Mouse (Mus musculus): ENCODE measurements at regions not wholly inside any gene's neighbourhood (a gene's known extent, or its start where the extent isn't known, plus 50 kb on each side); places are given as distances from the start of the nearest gene placed in this dataset.

DNA sequence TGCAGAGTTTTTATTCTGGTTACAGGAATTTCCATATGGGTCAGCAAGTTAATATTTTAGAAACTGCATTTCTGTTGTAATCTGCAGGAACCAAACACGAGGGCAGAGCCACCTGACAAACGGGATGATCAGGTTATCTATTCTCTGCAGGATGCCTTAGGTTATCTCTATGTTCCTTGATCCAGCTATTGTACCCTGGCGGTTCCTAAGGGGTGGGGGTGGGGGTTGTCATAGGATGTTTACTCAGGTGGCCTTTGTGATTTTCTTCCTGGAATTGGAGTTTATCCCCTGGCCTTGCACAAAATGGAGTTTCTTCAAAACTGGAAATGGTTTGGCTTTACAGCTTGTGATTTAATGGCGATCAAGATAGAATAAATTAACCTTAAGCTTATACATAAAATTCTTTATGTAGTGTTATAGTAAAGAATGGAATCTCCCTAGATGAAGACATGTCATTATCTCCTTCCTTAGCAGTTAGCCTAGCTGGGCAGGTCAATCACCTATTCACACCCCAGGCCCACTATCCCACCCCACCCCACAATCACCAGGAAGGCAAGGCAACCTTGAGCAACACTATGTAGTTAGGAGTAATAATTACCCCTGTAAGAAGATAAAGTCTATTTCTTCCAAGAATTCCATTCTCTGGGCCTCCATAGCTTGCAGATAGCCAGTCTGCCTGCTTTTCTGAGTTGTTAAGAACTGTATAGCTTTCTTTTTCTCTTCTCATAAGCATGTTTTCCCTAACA lies 192.3 kb upstream of the B430218F22Rik start:
- DNase-seq, result no peak

GRCm38 (mm10) chr13:118208146-118208545 lies 178.3 kb upstream of the B430218F22Rik start:
- no peak for DNase-seq

GRCm38 (mm10) chr13:118227354-118227753 lies 159.1 kb upstream of the B430218F22Rik start:
- DNase-seq, result peak in 1 of 2 experiments; percentile 33

GRCm38 (mm10) chr13:118237968-118238367 lies 148.5 kb upstream of the B430218F22Rik start:
- no peak for DNase-seq

- no peak for DNase-seq
These were observed 141.8 kb upstream of the B430218F22Rik start for GRCm38 (mm10) chr13:118244680-118245079.

DNA sequence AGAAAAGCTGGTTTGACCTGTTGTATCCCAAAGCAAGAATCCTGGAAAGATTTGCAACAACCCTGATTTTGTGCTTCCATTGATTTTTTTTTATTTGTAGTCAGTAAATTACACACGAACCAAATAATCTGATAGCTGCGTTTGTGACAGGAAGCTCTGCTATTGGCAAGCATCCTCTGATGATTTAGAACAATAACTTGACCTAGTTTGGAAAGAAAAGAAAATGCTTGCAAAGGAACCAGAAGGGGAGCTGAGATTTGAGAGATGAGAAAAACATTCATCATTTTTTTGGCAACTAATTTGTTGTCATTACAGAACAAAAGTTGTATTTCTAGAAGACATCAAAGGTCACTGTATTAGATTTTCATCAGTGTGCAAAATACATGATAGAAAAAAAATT lies 140.9 kb upstream of the B430218F22Rik start:
- DNase-seq, result no peak

- DNase-seq, result no peak
These were observed 126.8 kb upstream of the B430218F22Rik start for GRCm38 (mm10) chr13:118259606-118260005.

GRCm38 (mm10) chr13:118262971-118263370 lies 123.5 kb upstream of the B430218F22Rik start:
- no peak for DNase-seq

DNA sequence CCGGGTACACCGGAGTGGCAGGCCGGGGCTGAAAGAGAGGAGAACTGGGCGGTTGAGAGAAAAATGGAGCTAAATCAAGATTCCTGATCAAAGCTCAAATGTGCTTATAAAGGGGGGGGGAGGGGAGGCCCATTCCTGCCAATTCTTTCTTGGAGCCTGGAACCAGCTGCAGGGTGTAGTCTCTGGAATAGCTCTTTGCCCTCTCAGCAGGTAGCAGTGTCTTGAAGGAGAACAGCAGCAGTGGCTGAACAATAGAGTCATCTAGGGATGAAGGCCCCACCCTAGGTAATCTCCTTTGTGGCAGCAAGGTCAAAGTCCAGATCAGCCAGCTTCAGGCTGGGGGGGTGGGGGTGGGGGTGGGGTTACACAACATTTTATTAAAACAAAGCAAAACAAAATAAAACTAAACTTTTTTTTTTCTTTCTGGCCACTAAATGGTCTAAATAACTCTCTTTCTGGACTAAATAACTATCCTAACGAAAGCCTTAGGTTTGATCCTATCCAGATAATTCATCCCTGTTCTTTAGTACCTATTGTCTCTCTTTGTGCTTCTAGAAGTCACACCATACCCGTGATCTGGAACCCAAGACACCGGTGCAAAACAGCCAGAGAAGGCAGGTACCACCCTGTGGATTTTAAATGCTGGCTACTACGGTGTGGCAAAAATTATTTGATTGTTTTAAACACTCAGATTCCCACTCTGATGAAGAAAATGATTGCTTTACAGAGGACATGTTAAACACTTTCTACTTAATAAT lies 120.5 kb upstream of the B430218F22Rik start:
- no peak for DNase-seq

- DNase-seq, result no peak
These were observed 113.5 kb upstream of the B430218F22Rik start for GRCm38 (mm10) chr13:118272904-118273303.

- DNase-seq, result no peak
These were observed 105.5 kb upstream of the B430218F22Rik start for GRCm38 (mm10) chr13:118280956-118281355.

DNA sequence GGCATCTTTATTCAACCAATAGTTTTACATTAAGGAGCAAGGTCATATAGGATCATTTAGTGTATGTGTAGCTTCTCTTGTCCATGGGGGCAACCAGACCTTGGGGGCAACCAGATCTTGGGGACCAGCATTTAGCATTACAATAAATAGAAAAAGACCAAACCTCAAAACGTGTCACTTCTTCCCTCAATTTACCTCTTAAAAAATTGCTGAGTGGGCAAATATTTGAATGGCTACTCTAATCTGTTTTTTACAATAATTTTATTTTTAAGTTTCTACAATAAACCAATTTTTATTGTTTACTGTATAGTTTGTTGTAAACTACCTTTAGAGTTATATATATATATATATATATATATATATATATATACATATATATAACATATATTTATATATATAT lies 92.7 kb upstream of the B430218F22Rik start:
- DNase-seq, result no peak

- DNase-seq, result no peak
These were observed 76.3 kb upstream of the B430218F22Rik start for GRCm38 (mm10) chr13:118310080-118310479.

GRCm38 (mm10) chr13:118313676-118314075 lies 72.8 kb upstream of the B430218F22Rik start:
- DNase-seq, result no peak

All from heart, adult 18-20 months (tissue).